Mouse (Mus musculus) liver, embryonic 16.5 days (tissue): Measurements from ENCODE around the gene Tbc1d23. TPM values are rescaled to one million over a fixed set of nuclear protein-coding genes. Genes with fewer than 3 reads are reported as not detected.

Experiments used
- ATAC-seq: fragments of 200-750 bp; cut with Nextera tagmentation; 2 replicates; pipeline ENCODE4 v1.8.0; 2017; ENCODE audit warnings: low read depth, mild to moderate bottlenecking, moderate number of reproducible peaks, moderate library complexity
- H3K27ac ChIP-seq: fragments of 300-500 bp; sonication (generic); 2 replicates; pipeline ENCODE4 v1.5.1; 2014; ENCODE audit warnings: mild to moderate bottlenecking, low read length
- H3K27me3 ChIP-seq: fragments of 300-500 bp; sonication (generic); 2 replicates; pipeline ENCODE4 v1.6.1; 2014; ENCODE audit warnings: low read depth, low read length, mixed read lengths; ENCODE audit not compliant: control insufficient read depth, insufficient read depth
- H3K36me3 ChIP-seq: fragments of 300-500 bp; sonication (generic); 2 replicates; pipeline ENCODE4 v1.6.1; 2014; ENCODE audit warnings: mild to moderate bottlenecking; ENCODE audit not compliant: control insufficient read depth, insufficient read depth
- H3K4me1 ChIP-seq: fragments of 300-500 bp; sonication (generic); 2 replicates; pipeline ENCODE4 v1.6.1; 2014; ENCODE audit warnings: low read depth, low read length, mixed read lengths; ENCODE audit not compliant: control insufficient read depth
- H3K4me2 ChIP-seq: fragments of 300-500 bp; sonication (generic); 2 replicates; pipeline ENCODE4 v1.6.1; 2014; ENCODE audit warnings: low read depth, low read length, mixed read lengths
- H3K4me3 ChIP-seq: fragments of 300-500 bp; sonication (generic); 2 replicates; pipeline ENCODE4 v1.5.1; 2014; ENCODE audit warnings: low read depth, mild to moderate bottlenecking, low read length
- H3K9ac ChIP-seq: fragments of 300-500 bp; sonication (generic); 2 replicates; pipeline ENCODE4 v1.6.1; 2014; ENCODE audit warnings: low read depth, low read length
- H3K9me3 ChIP-seq: fragments of 300-500 bp; sonication (generic); replicated peaks from 2 replicates; pipeline ENCODE4 v1.6.1; 2016; ENCODE audit warnings: low read length; ENCODE audit not compliant: control insufficient read depth
- WGBS: fragments of 180-500 bp; shearing (Covaris S2); extraction: QIAGEN DNeasy Blood & Tissue Kit; methylation state at CpG from one replicate; pipeline ENCODE4 v1.1.7; 2014; ENCODE audit not compliant: insufficient replicate concordance; 5-methylcytosine and 5-hydroxymethylcytosine counted together
- polyA plus RNA-seq: library from polyadenylated mRNA; unstranded; fragments of >200 nt; fragmentation: Nextera tagmentation; extraction: Ambion mirVana; gene quantifications from 2 replicates; pipeline ENCODE4 v1.2.1, GENCODE M21; 2015

Tbc1d23 gene
- polyA plus RNA-seq, 1 experiment from 2014 or later: 5.8 TPM

DNA sequence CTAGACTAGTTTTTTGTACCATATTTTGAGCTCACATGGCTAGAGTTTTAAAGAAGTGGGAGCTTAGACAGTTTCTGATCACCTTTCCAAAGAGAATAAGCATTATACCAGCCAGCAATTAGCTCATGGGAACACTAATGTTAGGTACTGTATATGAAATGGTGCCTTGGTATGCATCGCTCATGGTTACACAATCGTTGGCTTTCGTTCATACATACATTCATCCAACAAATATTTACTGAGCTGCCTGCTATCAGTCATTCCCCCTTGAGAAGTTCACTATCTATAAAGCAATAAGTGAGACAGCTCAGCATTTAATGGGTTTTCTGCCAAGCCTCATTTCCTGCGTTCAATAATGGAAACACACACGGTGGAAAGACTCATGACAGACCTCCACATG, 4.9 kb downstream of the Tbc1d23 start:
- no peak overlapping the region for H3K4me3 ChIP-seq
- H3K4me2 ChIP-seq: no peak overlapping the region
- no peak overlapping the region for H3K9ac ChIP-seq
- 76% methylated on average over 5 of the region's 5 CpGs for WGBS
- peaks cover 7% of the 10 kb centered on the region for H3K4me1 ChIP-seq
- H3K27me3 ChIP-seq: no peaks in the 10 kb centered on the region
- H3K27ac ChIP-seq: no peak overlapping the region
- ATAC-seq: no peak
- H3K36me3 ChIP-seq: no peaks in the 10 kb centered on the region
- no peaks in the 10 kb centered on the region for H3K9me3 ChIP-seq

GRCm38 (mm10) chr16:57220361-57220760, 10.9 kb downstream of the Tbc1d23 start:
- H3K9ac ChIP-seq: no peak overlapping the region

GRCm38 (mm10) chr16:57215957-57216356, 15.3 kb downstream of the Tbc1d23 start:
- Histone ChIP-seq H3K9ac (no peak overlapping the region), H3K4me2 (no peak overlapping the region), H3K4me1 (no peaks in the 10 kb centered on the region), H3K27me3 (no peaks in the 10 kb centered on the region), H3K4me3 (no peak overlapping the region), H3K27ac (no peak overlapping the region), H3K9me3 (no peaks in the 10 kb centered on the region), H3K36me3 (no peaks in the 10 kb centered on the region)
- no peak for ATAC-seq

More at GRCm38 (mm10) chr16:57220361-57220760, 10.9 kb downstream of the Tbc1d23 start:
- Histone ChIP-seq H3K27me3 (no peaks in the 10 kb centered on the region), H3K36me3 (no peaks in the 10 kb centered on the region), H3K9me3 (no peaks in the 10 kb centered on the region), H3K4me2 (no peak overlapping the region), H3K27ac (no peak overlapping the region), H3K4me3 (no peak overlapping the region), H3K4me1 (no peaks in the 10 kb centered on the region)
- ATAC-seq: no peak
- 85% methylated on average over 6 of the region's 6 CpGs for WGBS

DNA sequence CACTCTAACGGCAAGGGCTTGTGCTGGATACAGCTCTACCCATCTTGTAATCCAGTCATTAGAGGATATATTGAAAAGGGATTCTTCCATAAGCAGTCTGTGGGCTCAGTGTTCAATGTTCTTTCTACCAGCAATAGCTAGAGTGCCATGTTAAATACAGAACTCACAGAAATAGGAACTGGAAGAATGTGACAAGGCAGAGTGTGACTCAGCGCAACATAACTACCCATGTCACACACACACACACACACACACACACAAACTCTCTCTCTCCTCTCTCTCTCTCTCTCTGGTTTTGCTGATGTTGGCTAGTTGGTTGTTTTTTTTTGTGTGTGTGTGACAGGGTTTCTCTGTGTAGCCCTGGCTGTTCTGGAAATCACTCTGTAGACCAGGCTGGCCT, 20.3 kb downstream of the Tbc1d23 start:
- Histone ChIP-seq H3K4me1 (no peaks in the 10 kb centered on the region), H3K4me2 (no peak overlapping the region), H3K27me3 (no peaks in the 10 kb centered on the region), H3K27ac (no peak overlapping the region), H3K9ac (no peak overlapping the region), H3K36me3 (peaks cover 4% of the 10 kb centered on the region), H3K4me3 (no peak overlapping the region), H3K9me3 (no peaks in the 10 kb centered on the region)
- 79% methylated on average over 2 of the region's 2 CpGs for WGBS
- no peak for ATAC-seq

- Histone ChIP-seq H3K4me3 (no peak overlapping the region), H3K4me1 (no peaks in the 10 kb centered on the region), H3K27ac (no peak overlapping the region), H3K9me3 (no peaks in the 10 kb centered on the region), H3K4me2 (no peak overlapping the region), H3K27me3 (no peaks in the 10 kb centered on the region), H3K9ac (no peak overlapping the region), H3K36me3 (peaks cover 4% of the 10 kb centered on the region)
- ATAC-seq: no peak
- 66% methylated on average over 2 of the region's 2 CpGs for WGBS
Measured at GRCm38 (mm10) chr16:57208342-57208741, 23.0 kb downstream of the Tbc1d23 start.

DNA sequence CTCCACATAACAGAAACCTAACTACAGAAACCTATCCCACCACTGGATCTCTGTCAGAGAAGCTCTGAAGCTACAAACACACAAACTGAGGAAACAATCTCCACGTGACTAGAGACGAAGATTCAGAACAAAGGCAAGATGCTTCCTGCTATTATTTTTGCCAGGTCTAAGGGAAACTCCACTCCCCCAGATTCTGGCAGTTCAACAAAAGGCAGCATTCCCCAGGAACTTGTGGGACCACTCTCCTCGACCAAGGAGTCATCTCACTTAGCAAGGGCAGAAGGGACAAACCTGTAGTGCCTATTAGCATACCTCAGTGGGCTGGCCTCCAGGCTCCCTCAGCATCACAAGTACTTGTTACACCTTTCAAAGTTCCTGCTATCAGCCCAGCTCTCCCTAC, 34.0 kb downstream of the Tbc1d23 start:
- ATAC-seq: no peak
- no peak overlapping the region for H3K9ac ChIP-seq
- 53% methylated on average over 3 of the region's 3 CpGs for WGBS

GRCm38 (mm10) chr16:57196590-57196989, 34.7 kb downstream of the Tbc1d23 start:
- H3K4me3 ChIP-seq: no peak overlapping the region

More for the DNA sequence above, 34.0 kb downstream of the Tbc1d23 start:
- Histone ChIP-seq H3K27me3 (no peaks in the 10 kb centered on the region), H3K4me2 (no peak overlapping the region), H3K9me3 (no peaks in the 10 kb centered on the region), H3K4me3 (no peak overlapping the region), H3K36me3 (no peaks in the 10 kb centered on the region; the same call in 1 of the 2 replicates), H3K4me1 (no peaks in the 10 kb centered on the region), H3K27ac (no peak overlapping the region)

DNA sequence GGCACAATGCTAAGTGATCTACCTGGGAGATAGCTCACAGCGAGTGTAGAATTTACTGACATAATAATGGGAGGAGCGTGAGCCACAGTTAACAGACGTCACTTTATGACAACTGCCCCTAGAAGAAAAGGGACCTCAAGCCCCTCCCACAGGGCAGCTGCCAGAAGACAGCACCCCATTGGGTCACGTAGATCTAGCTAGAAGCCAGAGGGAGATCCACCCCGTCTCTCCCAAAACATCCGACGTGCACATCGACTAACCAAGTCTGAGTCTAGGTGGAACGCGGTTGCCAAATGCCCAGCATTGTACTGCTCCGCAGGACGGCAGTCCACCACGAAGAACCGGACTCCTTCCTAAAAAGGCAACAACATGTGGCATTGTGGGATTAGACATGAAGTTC, 40.1 kb downstream of the Tbc1d23 start:
- 86% methylated on average over 14 of the region's 14 CpGs for WGBS
- Histone ChIP-seq H3K27me3 (no peaks in the 10 kb centered on the region), H3K36me3 (peaks cover 4% of the 10 kb centered on the region), H3K4me1 (no peaks in the 10 kb centered on the region), H3K27ac (no peak overlapping the region), H3K9me3 (no peaks in the 10 kb centered on the region), H3K4me3 (no peak overlapping the region), H3K9ac (no peak overlapping the region), H3K4me2 (no peak overlapping the region)
- ATAC-seq: no peak

More at GRCm38 (mm10) chr16:57196590-57196989, 34.7 kb downstream of the Tbc1d23 start:
- Histone ChIP-seq H3K4me2 (no peak overlapping the region), H3K4me1 (no peaks in the 10 kb centered on the region), H3K9ac (no peak overlapping the region), H3K9me3 (no peaks in the 10 kb centered on the region), H3K36me3 (no peaks in the 10 kb centered on the region; the same call in 1 of the 2 replicates), H3K27ac (no peak overlapping the region), H3K27me3 (no peaks in the 10 kb centered on the region)
- no peak for ATAC-seq
- 47% methylated on average over 5 of the region's 5 CpGs for WGBS

DNA sequence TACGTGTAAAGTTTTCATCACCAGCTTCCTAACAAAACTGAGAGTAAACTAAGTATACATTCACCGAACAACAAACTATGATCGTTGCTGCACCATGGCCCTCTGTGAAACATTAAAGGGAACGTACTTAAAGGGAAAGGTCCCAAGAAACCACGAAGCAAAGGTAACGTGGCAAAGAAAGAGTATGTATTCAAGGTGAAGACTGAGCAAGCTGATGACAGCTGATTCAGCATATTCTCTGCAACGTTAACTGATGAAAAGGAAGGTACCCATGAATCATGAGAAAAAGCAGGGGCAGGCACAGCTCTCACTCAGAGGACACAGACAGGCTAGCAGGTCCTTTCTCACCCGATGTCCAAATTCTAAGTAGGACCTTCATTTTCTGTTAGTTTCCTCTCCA, 40.9 kb downstream of the Tbc1d23 start:
- no peaks in the 10 kb centered on the region for H3K27me3 ChIP-seq
- no peak overlapping the region for H3K4me3 ChIP-seq
- no peaks in the 10 kb centered on the region for H3K9me3 ChIP-seq
- no peaks in the 10 kb centered on the region for H3K4me1 ChIP-seq
- 72% methylated on average over 8 of the region's 8 CpGs for WGBS
- H3K27ac ChIP-seq: no peak overlapping the region
- H3K36me3 ChIP-seq: peaks cover 4% of the 10 kb centered on the region
- no peak overlapping the region for H3K4me2 ChIP-seq
- H3K9ac ChIP-seq: no peak overlapping the region
- no peak for ATAC-seq
